Mouse (Mus musculus): ENCODE results near the gene Mbnl1.
"Not testable (repeated sequence)": the region's sequence is repeated elsewhere in the genome, so short reads cannot be mapped to it uniquely, and the experiment has no call there.

Mbnl1 gene

DNA sequence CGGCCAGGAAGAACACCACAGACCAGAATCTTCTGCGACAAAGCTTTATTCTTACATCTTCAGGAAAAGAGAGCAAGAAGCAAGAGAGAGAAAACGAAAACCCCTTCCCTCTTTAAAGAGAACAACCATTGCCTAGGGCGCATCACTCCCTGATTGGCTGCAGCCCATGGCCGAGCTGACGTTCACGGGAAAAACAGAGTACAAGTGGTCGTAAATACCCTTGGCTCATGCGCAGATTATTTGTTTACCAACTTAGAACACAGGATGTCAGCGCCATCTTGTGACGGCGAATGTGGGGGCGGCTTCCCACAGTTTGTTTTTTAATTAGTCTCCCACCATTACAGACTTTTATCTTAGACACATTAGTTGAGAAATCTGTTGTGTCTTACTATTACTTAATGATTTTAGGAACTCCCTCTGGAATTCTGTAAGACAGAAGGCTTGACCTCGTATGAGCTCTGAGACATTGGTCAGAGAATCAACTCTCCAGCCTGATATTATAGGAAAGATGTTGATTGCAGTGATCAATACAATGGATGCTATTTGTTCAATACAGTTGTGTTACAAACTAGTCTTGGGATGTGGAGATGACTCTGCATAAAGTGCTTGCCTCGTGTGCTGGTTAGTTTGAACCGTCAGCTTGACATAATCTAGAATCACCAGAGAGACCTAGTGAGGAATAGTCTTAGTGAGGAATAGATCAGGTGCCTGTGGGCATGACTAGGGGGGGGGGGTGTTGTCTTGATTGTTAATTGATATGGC, 22.3 kb downstream of the Mbnl1 start:
- DNase-seq, result not testable (repeated sequence)

DNA sequence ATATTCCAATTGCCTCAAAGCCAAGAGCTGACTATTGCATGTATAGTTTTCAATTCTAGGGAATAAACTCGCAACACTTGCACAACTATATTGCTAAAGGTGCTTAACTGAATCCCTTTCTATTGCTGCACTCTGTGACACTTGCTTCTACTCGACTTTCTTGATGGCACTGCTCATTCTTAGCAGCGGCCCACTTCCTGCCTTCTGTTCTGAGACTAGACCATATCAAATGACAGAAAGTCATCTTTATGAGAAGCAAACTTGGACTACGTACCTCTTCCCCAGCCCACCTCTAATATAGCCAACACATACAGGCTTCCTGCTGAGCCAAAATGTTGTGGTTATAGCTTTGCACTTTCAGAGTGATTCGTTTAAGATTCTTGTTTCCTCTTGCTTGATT, 23.6 kb downstream of the Mbnl1 start:
- DNase-seq, result no peak

DNA sequence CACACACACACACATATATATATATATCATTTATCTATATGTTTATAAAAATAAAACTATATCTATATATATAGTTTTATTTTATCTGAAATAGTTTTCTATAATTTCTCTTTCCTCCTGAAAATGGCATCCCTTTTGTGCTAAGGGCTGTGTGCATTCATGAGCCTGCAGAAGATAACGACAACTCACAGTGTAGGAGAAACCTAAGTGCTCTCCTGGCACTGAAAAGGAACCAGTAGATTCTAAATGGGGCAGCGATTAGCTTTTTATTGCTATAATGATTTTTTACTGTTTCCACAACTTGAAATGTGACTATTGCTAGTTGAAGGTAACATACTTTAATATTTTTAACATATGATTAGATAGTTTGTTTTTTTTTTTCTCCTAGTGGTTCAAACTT, 25.5 kb downstream of the Mbnl1 start:
- no peak for DNase-seq

DNA sequence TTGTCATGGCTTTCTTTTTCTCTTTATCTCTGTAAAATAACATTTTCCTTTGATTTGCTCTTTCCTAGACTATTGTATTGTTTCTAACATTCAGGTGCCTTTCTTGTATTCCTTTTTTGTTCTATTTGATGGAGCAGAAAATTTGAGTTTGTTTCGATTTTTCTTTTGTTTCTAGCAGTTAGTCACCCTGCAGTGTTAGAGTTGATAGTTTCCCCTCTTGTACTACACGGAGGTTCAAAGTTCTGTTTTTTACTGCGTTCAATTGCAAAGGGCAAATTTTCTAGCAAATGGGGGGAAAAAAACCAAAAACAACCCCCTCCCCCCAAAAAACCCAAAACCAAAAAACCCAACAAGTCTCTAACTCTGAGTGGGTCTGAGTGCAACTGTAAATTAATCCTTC, 26.0 kb downstream of the Mbnl1 start:
- DNase-seq, result no peak

DNA sequence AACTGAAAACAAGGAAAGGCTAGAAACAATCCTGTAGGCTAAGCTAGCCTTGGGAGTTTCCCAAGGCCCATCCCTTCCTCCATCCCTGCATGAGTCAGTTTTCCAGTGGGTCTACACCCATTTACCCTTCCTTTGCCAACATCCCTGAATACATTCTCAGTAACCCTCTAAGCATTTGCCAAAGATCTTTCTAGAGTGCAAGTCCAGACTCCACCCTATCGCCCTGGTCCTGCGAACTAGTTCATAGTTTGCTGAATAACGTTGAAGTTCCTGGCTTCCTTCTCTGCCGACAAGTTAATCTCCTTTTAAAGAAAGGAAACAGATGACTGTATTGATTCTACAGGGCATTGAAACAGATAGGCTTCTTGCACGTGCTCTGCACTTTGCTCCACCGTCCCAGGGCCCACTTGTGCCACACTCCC, 26.5 kb downstream of the Mbnl1 start:
- DNase-seq, result no peak

DNA sequence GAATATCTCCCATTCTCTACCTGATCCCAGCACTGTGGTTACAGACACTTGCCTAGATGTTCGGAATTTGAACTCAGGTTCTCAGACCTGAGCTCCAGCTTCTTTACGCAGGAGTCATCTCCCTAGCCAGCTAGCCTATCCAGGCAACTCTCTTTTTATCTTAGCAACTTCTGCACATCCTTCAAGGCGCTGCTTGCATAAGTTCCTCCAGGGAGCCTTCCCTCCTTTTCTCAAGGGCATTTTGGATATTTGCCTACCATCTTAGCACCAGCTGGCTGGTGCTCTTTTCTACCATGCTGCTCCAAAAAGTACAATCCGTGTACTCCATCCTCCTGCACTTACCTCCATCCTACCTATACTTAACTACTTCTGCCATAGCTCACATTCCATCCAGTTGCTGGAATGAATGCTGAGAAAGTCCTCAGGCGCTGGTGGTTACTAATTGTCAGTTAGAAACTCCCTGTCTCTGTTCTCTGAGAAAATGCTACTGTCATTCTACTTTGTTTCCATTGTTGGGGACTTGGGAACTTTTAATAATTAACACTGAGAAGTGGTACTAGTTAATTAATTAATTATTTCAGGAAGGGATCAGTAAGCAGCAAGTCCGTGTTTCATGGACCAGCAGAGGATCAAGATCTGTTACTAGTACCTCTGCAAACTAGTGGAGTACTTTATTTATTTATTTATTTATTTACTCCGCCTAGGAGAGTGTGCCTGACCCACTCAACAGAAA, 27.3 kb downstream of the Mbnl1 start:
- DNase-seq, result peak; percentile 31

DNA sequence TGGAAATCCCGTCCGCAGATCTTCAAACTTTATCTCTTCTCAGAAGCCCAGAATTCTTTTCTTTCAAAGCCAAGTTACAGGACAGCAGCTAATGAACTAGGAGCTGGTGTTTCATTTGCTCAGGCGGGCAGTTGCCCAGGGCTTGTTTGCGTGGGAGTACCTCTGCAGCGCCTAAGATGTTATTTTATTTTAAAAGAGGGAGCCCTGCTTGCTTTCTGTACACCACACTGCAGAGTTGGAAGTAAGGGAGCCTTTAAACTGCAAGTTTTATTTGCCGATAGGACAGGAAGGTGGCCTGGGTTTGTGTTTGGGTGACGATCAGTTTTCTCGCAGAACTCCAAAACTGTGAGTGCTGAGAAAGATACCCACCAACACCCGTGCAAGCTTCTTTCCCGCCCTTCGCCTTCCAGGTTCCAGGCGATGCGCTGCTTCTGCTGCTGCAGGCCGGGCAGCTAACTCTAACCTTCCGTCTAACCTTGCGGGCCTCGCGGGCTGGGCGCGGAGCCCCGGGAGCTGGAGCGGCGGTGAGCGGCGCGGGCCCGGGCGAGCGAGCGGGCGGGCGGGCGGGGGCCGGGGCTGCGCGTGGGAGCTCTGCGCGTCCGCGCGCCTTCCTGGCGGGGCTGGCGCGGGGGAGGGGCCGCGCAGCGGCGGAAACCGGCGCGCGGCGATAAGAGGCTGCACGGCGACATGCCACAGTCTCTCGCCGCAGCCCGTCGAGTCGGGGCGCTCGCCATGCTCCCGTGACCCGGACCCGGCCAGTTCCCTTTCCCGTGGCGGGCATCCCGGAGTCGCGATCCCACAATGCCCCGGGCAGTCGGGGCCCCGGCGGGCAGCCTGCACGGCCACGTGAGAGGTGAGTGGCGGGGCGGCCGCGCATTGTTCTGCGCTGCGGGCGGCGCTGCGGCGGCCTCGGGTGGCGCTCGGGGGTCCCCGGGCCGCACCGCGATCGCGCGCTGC, 28.2 kb downstream of the Mbnl1 start:
- peak; percentile 82 for DNase-seq

DNA sequence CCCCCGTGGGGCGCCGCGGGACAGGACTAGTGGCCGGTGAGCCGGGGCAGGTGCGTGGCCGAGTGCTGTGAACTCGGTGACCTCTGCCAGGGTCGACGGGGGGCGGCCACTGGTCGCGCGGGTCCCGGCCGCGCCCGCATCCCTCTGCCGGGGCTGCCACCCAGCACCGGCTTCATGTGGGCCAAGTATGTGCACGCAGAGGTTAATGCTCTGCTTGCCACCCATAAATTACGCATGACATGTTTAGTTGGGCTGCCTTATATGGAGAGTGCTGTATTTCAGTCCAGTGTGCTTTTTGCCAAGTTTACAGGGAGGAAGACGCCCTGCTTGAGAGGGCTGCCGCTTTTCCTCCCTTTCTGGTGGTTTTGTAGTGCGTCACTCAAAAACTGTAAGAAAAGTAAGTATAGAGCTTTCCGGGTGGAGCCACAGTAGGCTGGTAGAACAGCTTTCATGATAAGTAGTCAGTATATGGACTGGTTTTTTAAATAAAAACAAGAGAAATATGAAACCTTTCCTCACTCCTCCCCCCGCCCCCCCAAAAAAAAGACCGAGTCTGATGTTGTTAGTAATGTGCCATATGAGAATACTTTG, 29.0 kb downstream of the Mbnl1 start:
- DNase-seq, result peak; percentile 71

DNA sequence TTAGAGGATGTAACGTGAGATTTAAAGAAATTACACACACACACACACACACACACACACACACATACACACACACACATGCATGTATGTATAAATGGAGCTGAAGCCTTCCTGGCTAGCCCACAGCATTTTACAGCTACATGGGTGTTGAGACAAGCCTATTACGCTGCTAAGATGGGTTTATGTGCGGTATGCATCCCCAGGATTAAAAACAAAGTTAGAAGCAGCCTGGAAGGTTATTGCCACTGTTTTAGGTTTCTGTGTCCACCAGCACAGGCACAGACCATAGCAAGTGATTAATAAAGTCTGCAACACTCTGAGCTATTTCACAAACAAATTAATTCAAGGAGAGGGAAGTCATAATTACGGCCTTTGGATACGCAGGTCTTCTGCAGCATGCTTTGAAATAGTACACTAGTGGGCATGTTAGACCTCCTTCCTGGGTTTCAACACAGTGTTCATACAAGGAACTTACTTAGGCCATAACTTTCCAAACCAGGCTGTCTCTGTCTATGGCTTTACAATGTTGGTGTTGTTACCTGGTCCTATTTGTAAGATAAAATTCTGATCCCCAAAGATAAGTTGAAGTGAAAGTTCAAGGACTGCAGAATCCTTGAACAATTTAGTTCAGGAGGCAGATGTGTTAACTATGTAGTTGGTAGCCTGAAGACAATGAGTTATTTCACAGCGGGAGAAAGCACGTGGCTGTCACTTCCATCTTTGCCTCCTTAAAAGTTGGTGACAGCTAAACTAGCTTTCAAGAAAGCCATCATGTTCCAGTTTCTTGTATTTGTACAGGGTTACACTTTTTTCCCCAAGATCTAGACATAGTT, 29.7 kb downstream of the Mbnl1 start:
- peak; percentile 21 for DNase-seq

DNA sequence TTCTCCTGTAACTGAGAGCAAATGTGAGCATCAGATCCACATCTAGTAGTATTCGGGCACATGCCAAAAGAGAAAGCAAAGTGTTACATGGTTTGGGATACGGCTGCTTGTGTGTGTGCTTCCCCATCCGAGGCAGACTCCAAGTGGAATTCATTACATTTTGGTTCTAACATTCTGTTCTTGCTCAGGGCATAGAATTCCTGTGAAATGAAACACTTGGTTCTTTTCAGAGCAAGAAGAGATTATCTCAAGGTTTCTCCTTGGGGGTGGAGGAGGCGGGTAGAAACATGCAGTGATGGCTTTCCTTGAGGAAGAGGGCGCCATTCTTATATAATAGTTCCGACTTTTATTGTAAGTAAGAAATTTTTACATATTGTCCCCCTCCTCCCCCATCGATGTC, 30.6 kb downstream of the Mbnl1 start:
- DNase-seq, result no peak

DNA sequence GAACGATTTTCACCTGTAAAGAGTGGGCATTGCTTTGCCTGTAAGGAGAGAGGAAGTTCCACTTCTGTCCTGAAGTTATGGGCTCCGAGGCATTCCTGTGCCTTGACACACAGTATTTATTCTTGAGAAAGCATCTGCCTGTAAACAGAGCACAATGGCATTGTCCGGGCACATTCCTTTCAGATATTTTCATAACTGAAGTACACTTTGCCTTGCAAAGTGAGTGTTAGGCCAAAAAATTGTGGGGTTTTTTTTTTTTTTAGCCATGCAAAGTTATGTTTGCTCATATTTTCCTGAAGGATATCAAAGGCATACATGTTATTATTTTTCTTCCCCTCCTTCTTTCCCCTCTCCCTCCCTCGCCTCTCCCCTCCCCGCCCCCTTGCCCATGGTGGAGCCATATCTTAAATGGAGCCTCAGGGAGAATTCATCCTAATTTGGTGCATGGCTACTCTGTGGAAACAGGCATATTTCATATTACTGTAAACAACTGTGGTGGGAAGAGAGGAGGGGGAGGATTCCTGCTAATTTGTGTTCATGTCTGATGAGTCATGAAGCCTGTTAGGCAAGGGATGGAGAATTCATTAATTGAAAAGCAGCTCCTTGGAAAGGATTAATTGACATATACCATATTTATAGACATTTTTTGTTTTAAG, 32.3 kb downstream of the Mbnl1 start:
- DNase-seq, result no peak

DNA sequence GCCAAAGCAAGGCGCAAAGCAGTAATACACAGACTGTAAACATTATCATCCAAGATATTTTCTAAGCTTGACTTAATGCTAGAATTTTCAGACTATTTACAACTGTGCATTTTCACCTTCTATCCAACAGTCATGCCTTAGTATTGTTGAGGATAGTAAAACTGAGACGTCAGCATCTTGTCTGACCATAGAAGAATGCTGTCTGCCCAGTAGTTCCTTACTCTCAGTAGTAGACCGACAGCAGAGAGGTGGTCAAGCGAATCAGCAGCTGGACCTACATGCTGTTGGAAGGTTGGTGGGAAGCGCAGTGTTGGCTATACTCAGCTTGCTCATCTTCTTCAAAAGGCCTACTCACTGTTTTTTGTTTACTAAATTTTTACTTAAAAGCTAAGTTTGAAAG, 34.2 kb downstream of the Mbnl1 start:
- DNase-seq, result no peak

DNA sequence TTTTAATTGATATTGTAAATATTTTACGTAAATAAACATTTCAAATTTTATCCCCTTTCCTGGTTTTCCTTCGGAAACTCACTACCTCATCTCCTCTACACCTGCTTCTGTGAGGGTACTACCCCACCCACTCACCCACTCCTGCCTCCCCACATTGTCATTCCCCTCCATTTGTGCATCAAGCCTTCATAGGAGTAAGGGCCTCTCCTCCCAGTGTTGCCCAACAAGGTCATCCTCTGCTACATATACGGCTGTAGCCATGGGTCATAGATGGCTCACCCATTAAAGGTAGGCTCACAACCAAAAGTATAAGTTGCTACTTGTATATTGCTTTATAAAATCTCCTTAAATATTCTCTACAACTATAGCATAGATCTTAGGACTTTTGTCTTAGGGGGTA, 34.9 kb downstream of the Mbnl1 start:
- DNase-seq, result no peak

DNA sequence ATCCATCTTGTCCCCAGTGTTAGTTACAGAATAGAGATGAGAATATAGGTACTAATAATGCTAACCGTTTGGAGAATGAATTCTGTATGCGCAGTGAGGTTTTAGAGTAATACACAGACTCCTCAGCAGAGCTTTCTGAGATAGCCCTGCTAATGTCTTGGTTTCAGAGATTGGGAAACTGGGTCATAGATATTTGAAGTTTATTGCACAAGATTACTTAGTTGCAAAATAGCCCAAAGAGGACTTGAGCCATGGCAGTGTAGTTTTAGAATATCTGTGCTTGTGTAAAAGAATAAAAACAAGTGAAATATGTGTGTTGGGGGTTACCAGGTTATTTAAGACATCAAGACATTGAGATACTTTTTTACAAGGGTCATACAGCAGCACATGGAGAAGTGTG, 35.3 kb downstream of the Mbnl1 start:
- no peak for DNase-seq

DNA sequence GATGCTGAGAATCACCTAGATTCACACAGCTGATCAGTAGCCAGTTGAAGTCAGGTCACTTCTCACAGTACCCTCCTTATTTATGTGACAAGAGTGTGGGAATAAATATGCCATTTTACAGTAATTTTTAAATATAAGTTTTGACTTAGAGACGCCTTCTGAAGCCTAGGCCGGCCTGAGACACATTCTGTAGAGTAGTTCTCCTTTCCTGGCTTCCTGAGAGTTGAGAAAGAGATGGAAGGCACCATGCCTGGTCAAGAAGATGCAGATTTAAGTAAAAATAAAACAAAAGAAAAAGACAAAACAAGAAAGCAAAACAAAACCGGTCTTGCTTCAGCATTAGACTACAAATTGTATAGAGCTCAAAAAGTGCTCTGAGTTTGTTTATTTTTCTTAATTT, 38.6 kb downstream of the Mbnl1 start:
- no peak for DNase-seq

DNA sequence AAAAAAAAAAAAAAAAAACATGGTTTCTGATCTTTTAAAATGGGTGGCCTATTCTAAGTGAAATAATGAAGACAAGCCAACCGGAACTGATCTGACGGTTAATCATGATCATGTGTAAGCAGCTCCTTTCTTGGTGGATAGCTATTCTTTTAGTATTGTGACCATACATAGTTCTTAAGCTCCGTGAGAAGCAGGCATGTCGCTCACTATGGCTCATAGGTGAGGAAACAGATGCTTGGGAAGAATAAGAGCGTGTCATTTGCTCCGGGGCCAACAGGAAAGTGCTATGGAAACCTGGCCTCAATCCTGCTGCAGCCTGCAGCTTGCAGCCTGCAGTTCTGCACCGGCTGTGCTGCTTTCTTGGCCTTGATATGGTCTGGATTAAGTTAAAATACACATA, 40.7 kb downstream of the Mbnl1 start:
- DNase-seq, result no peak

DNA sequence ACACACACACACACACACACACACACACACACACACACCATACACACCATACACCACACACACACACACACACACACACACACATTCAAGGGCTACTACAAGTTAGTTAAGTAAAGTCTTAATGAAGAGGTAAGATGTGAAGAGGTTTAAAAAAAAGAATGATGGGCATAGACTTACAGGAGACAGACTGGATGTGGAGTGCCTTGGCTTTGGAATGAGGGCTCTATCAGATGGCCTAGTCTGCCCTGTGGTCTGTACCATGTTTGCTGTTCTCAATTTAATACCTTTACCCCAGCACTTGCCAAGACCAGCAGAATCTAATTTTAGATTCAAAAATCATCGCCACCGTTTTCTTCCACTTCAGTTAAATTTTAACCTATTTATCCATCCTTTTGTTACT, 41.1 kb downstream of the Mbnl1 start:
- no peak for DNase-seq

DNA sequence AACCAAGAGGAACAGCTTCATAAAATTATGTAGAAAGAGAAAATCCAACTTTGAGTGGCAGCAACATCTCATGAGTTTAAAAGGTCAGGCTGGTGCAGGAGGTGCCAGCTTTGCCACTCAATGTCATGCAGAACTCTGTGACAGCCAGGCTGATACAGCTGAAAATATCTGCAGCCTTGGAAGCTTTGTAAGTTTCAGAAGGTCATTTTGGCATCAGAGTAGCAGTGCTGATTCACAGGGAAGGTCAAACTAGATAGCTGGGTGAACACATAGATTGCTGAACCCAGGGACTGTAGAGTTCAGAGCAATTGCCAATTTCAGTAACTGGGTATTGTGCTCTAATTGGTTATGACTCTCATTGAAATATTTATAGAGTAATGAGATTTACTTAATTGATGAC, 42.8 kb downstream of the Mbnl1 start:
- DNase-seq, result no peak

DNA sequence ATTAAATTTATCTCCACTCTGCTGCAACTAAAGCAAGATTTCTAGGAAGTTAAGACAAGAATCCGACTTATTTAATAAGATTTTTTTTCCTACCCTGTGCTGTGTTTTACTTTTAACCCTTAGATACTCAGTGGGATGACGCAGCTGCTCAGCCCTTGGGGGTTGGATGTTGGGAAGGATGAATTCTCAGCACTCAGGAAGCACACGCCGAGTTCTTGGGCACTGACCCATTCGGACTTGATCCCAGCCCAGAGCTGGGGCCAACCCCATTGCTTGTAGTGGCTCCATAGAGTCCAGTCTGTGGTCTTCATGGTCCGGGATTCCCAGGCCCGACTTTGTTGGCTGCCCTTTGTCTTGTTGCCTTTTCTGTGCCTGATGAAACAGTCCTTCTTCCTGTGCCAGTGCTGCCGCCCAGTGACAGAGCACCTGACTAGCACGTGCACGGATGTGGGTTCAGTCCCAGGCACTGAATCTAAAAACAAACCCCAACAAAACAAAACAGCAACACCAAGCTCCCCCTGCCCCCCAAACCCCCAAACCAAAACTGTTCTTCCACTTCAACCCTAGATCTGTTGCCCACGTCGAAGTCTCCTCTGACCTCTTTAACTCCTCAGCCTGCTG, 43.5 kb downstream of the Mbnl1 start:
- peak; percentile 48 for DNase-seq

DNA sequence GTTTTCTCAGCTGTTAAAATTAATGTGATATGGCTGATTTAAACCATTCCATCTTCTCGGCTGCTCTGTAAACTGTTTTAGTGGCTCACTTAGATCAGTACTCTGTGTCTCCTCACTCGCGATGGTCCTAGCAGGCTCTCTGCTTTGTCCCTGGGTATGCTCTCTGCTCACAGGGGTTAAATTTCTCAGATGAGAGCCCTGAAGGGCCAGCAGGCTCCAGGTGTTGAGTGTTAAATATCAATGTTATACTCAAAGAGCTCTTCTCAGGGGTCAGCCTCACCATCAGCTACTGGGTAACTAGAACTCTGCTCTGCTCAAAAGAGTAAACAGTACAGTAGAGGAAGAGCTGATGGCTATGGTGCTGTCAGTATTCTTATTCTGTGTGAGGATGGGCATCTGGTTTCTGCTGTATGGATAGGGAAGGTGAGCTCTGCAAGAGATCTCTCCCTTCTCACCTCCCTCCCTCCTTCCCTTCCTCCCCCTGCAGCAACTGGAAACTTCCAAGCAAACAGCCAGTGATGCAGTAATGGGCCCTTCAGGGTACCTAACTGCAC, 44.7 kb downstream of the Mbnl1 start:
- DNase-seq, result no peak

DNA sequence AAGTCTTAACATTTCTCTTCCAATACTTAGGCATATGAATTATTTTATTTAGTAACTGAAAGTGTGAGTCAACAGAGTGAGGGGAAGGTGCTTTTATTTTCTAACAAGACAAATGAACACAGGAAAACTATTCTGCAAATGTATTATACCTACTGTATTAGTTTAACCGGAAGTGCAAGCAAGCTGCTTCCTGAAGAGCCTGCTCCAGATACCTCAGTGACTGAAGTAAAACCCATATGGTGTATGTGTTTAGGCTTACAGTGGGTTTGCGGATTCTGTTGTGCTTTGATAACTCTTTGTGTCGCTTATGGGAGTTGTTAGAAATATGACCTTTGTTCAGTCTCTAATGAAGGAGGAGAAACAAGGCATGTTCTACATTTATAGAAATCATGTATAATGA, 46.7 kb downstream of the Mbnl1 start:
- DNase-seq, result no peak

All from embryo, embryonic 11 days (tissue).